Mouse (Mus musculus): Measurements from ENCODE around the gene Kdm1a. TPM values are rescaled to one million over a fixed set of nuclear protein-coding genes. Genes with fewer than 3 reads are reported as not detected.

Kdm1a gene
- 120 and 124 TPM in 2 replicates for total RNA-seq (2012; rRNA removed)

DNA sequence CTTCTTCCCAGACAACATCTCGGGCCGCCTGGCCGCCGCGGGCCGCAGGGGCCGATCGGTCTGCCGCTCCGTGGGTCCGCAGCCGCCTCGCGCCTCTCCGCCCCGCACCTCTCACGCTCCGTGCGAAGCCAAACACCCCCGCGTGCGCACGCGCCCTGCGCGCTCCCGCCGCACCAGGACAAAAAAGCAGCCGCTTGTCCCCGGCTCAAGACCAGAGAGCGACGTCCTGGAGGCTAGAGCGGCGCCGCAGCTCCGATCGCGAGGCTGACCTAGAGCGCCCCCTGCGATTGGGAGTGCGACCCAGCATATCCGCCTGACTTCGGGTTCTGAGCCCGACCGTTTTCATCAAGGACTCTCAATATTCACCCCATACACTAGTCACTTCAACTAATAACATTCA lies at the start of gene Kdm1a:
Gene Kdm1a (minus strand): TSS at position 156 of the 400 bp plus-strand sequence.
- Histone ChIP-seq H3K27ac (ENCODE audit: insufficient read depth, low read depth, low read length, poor library complexity, severe bottlenecking) (peak within 1 kb of the TSS; percentile 53), H3K9ac (ENCODE audit: insufficient read depth, low read depth, low read length, poor library complexity, severe bottlenecking) (peak within 1 kb of the TSS; percentile 95), H3K9me3 (ENCODE audit: control insufficient read depth, insufficient read depth, low read depth, low read length) (no peaks in the 10 kb centered on the region), H3K4me1 (ENCODE audit: control insufficient read depth in 2 of 2, insufficient read depth in 2 of 2, low read length in 2 of 2, poor library complexity in 1 of 2) (peaks cover 2 to 4% of the 10 kb centered on the region in 2 experiments; a peak in 3 of 4 replicates), H3K4me3 (ENCODE audit: insufficient read depth in 1 of 2, low read depth in 1 of 2, low read length in 2 of 2, poor library complexity in 1 of 2, severe bottlenecking in 1 of 2) (peak within 1 kb of the TSS; percentile 92 to 96), H3K36me3 (ENCODE audit: control insufficient read depth, insufficient read depth, low read length, poor library complexity, severe bottlenecking) (no peaks in the 10 kb centered on the region)
- in situ Hi-C loops (cut with MboI; ENCODE audit: low sequenced_read_pairs in 2 of 2, unreplicated experiment in 2 of 2) = loop anchor here in 1 of 2 experiments (25.0 kb wide), 1 partner anchor 240 kb away; no protein-coding TSS in a partner anchor
- TF ChIP-seq MAFK (IDR thresholded peaks at IDR 0.05; ENCODE audit: insufficient read depth, low read depth, low read length) (no peak), HCFC1 (IDR thresholded peaks at IDR 0.05; ENCODE audit: borderline replicate concordance, insufficient read depth, low read length) (peak; percentile 72), ZNF384 (IDR thresholded peaks at IDR 0.05; ENCODE audit: low read depth, low read length) (0 out of 2 replicates have a peak, but pooled peaks have one; percentile 16), ZC3H11A (IDR thresholded peaks at IDR 0.05; ENCODE audit: borderline replicate concordance, low read depth, low read length) (no peak), CHD2 (IDR thresholded peaks at IDR 0.05; ENCODE audit: low read depth, low read length) (no peak)
- DNase-seq (ENCODE audit: low read depth, low spot score) = peak; percentile 90

GRCm38 (mm10) chr4:136651882-136652527 lies 49.5 kb upstream of the Kdm1a start:
- no peak overlapping the region for H3K27ac ChIP-seq (ENCODE audit: insufficient read depth, low read depth, low read length, poor library complexity, severe bottlenecking)
- in situ Hi-C loops (cut with MboI; ENCODE audit: low sequenced_read_pairs in 2 of 2, unreplicated experiment in 2 of 2) = loop anchor here (10.0 to 25.0 kb wide), 2 partner anchors 223 to 410 kb away; no protein-coding TSS in a partner anchor
- H3K4me1 ChIP-seq (ENCODE audit: control insufficient read depth in 2 of 2, insufficient read depth in 2 of 2, low read length in 2 of 2, poor library complexity in 1 of 2) = peaks cover 0 to 2% of the 10 kb centered on the region in 2 experiments; a peak in 1 of 4 replicates
- H3K36me3 ChIP-seq (ENCODE audit: control insufficient read depth, insufficient read depth, low read length, poor library complexity, severe bottlenecking) = peaks cover under 1% of the 10 kb centered on the region; the same call in 1 of the 2 replicates
- H3K9ac ChIP-seq (ENCODE audit: insufficient read depth, low read depth, low read length, poor library complexity, severe bottlenecking) = no peak overlapping the region
- H3K4me3 ChIP-seq (ENCODE audit: insufficient read depth in 1 of 2, low read depth in 1 of 2, low read length in 2 of 2, poor library complexity in 1 of 2, severe bottlenecking in 1 of 2) = no peak overlapping the region
- no peak for DNase-seq (ENCODE audit: low read depth, low spot score)
- TF ChIP-seq CHD2 (IDR thresholded peaks at IDR 0.05; ENCODE audit: low read depth, low read length) (no peak), HCFC1 (IDR thresholded peaks at IDR 0.05; ENCODE audit: borderline replicate concordance, insufficient read depth, low read length) (no peak), ZC3H11A (IDR thresholded peaks at IDR 0.05; ENCODE audit: borderline replicate concordance, low read depth, low read length) (no peak), MAFK (IDR thresholded peaks at IDR 0.05; ENCODE audit: insufficient read depth, low read depth, low read length) (no peak), ZNF384 (IDR thresholded peaks at IDR 0.05; ENCODE audit: low read depth, low read length) (no peak)
- H3K9me3 ChIP-seq (ENCODE audit: control insufficient read depth, insufficient read depth, low read depth, low read length) = no peaks in the 10 kb centered on the region

DNA sequence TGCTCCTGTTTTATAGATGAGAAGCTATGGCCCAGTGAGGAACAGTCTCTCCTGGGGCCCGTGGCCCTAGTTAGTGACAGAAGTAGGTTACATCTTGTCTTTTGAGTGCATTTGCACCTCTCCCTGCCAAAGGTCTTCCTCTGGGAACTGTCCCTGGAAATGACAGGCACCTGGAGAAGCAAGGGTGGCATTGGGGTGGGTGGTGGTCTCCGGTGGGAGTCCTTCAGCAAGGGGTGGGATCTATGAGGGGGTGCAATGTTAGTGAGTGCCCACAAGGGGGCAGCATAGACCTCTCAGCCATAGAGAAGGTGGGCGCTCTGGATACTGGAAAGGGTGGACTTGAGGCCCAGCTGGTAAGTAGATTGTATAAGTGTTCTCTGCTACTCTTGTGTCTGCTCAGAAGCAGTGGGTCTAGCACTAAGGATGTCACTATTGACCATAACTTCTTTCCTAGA lies 48.9 kb upstream of the Kdm1a start:
- Histone ChIP-seq H3K9me3 (ENCODE audit: control insufficient read depth, insufficient read depth, low read depth, low read length) (no peaks in the 10 kb centered on the region), H3K4me3 (ENCODE audit: insufficient read depth in 1 of 2, low read depth in 1 of 2, low read length in 2 of 2, poor library complexity in 1 of 2, severe bottlenecking in 1 of 2) (no peak overlapping the region), H3K9ac (ENCODE audit: insufficient read depth, low read depth, low read length, poor library complexity, severe bottlenecking) (no peak overlapping the region), H3K4me1 (ENCODE audit: control insufficient read depth in 2 of 2, insufficient read depth in 2 of 2, low read length in 2 of 2, poor library complexity in 1 of 2) (peaks cover 0 to 2% of the 10 kb centered on the region in 2 experiments; a peak in 1 of 4 replicates), H3K36me3 (ENCODE audit: control insufficient read depth, insufficient read depth, low read length, poor library complexity, severe bottlenecking) (no peaks in the 10 kb centered on the region), H3K27ac (ENCODE audit: insufficient read depth, low read depth, low read length, poor library complexity, severe bottlenecking) (no peak overlapping the region)
- DNase-seq (ENCODE audit: low read depth, low spot score) = no peak
- in situ Hi-C loops (cut with MboI; ENCODE audit: low sequenced_read_pairs in 2 of 2, unreplicated experiment in 2 of 2) = loop anchor here (10.0 to 25.0 kb wide), 2 partner anchors 223 to 411 kb away; no protein-coding TSS in a partner anchor
- TF ChIP-seq CHD2 (IDR thresholded peaks at IDR 0.05; ENCODE audit: low read depth, low read length) = no peak
- TF ChIP-seq ZC3H11A (IDR thresholded peaks at IDR 0.05; ENCODE audit: borderline replicate concordance, low read depth, low read length) = peak; percentile 56; the same call in 1 of the 2 replicates

- Histone ChIP-seq H3K9ac (ENCODE audit: insufficient read depth, low read depth, low read length, poor library complexity, severe bottlenecking) (no peak overlapping the region), H3K27ac (ENCODE audit: insufficient read depth, low read depth, low read length, poor library complexity, severe bottlenecking) (no peak overlapping the region), H3K9me3 (ENCODE audit: control insufficient read depth, insufficient read depth, low read depth, low read length) (no peaks in the 10 kb centered on the region), H3K4me3 (ENCODE audit: insufficient read depth in 1 of 2, low read depth in 1 of 2, low read length in 2 of 2, poor library complexity in 1 of 2, severe bottlenecking in 1 of 2) (no peak overlapping the region), H3K4me1 (ENCODE audit: control insufficient read depth in 2 of 2, insufficient read depth in 2 of 2, low read length in 2 of 2, poor library complexity in 1 of 2) (peaks cover 0 to 2% of the 10 kb centered on the region in 2 experiments; a peak in 1 of 4 replicates), H3K36me3 (ENCODE audit: control insufficient read depth, insufficient read depth, low read length, poor library complexity, severe bottlenecking) (no peaks in the 10 kb centered on the region)
- no peak for TF ChIP-seq ZNF384 (IDR thresholded peaks at IDR 0.05; ENCODE audit: low read depth, low read length)
- no peak for TF ChIP-seq MAFK (IDR thresholded peaks at IDR 0.05; ENCODE audit: insufficient read depth, low read depth, low read length)
- TF ChIP-seq HCFC1 (IDR thresholded peaks at IDR 0.05; ENCODE audit: borderline replicate concordance, insufficient read depth, low read length) = no peak
- TF ChIP-seq CHD2 (IDR thresholded peaks at IDR 0.05; ENCODE audit: low read depth, low read length) = no peak
- no peak for TF ChIP-seq ZC3H11A (IDR thresholded peaks at IDR 0.05; ENCODE audit: borderline replicate concordance, low read depth, low read length)
- in situ Hi-C loops (cut with MboI; ENCODE audit: low sequenced_read_pairs in 2 of 2, unreplicated experiment in 2 of 2) = loop anchor here (10.0 to 25.0 kb wide), 2 partner anchors 225 to 412 kb away; no protein-coding TSS in a partner anchor
- DNase-seq (ENCODE audit: low read depth, low spot score) = no peak
Measured at GRCm38 (mm10) chr4:136650261-136650660, 47.7 kb upstream of the Kdm1a start.

Data from ES-E14 (cell line).